Mouse (Mus musculus) MEL-GATA-1-ER (cell line): ENCODE data around the gene Tmx1.

ENCODE experiments used
- DNase-seq: peaks from one replicate; pipeline ENCODE4 v3.0.0-alpha.2; 2012; ENCODE audit warnings: low read depth; ENCODE audit errors: extremely low read depth

The Tmx1 gene

DNA sequence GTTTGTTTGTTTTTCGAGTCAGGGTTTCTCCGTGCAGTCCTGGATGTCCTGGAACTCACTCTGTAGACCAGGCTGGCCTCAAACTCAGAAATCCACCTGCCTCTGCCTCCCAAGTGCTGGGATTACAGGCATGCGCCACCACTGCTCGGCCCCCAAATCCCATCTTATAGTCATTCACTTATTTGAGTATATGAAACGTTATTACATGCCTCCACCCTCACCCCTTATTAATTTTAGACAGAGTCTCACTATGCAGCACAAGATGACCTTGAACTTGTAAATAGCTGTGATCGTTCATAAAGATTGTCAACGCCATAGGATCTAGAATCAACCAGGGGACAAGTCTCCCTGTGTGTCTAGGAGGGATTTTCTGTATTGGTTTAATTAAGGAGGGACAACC lies 33.1 kb downstream of the Tmx1 start:
- no peak for DNase-seq

DNA sequence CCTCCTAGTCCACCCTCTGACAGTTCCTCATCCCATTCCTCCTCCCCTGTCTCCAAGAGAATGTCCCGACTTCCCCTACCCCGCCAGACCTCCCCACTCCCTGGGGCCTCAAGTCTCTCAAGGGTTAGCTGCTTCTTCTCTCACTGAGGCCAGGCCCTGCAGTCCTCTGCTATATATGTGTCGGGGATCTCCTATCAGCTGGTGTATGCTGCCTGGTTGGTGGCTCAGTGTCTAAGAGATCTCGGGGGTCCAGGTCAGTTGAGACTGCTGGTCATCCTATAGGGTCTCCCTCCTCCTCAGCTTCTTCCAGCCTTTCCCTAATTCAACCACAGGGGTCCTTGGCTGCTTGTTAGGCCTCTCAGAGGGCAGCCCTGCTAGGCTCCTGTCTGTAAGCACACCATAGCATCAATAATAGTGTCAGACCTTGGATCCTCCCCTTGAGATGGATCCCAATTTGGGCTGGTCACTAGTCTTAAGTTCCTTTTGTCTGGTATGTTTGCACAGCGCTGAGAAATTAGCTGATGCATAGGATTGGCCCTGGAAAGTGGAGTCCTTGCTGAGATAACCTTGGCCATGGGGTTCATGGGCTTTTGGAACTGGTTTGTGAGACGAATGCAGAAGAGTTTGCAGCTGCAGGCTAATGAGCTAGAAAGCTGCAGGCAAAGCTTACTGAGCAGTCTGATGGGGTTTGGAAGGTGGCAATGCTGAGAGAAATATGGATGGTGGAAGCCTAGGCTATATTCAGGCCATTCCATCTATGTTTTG lies 34.0 kb downstream of the Tmx1 start:
- DNase-seq = no peak

DNA sequence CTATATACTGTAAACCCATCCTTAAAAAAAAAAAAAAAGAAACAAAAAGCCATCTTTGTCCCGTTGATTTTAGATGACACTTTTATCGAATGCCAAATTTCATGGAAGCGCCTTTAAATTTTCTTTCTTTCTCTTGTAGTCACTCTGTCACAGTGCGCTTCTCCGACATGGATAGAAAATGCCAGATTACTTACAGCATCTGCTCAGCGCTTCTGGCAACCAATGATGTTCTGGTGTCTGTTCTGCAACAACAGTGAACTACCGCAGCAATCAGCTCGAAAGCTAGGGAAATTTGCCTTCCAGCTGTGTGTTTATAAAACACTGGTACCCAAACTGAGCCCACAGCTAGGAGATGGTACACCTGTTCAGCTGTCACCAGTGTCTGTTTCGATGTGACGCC lies 39.5 kb downstream of the Tmx1 start:
- DNase-seq = no peak

- peak; percentile 35 for DNase-seq
Measured at GRCm38 (mm10) chr12:70494494-70495281, 41.8 kb downstream of the Tmx1 start.

DNA sequence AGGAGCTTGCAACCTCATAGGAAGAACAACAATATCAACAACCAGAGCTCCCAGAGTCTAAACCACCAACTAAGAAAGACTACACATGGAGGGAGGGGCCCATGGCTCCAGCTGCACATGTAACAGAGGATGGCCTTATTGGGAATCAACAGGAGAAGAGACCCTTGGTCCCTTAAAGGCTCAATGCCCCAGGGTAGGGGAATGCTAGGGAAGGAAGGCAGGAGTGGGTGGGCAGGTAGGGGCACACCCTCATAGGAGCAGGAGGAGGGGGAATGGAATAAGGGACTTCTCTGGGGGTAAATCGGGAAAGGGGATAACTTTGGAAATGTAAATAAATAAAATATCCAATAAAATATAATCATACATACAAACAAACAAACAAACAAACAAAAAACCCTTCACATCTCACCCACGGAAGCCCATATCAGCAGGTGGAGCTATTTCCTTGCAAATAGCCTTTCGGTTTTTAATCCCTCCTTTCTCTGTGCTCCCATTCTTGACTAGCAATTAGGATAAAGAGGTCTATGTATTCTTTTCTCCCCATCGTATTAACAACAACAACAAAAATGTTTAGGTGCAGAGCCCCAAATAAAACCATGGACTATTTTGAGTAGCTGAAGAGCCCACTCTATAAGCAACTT lies 42.5 kb downstream of the Tmx1 start:
- no peak for DNase-seq

DNA sequence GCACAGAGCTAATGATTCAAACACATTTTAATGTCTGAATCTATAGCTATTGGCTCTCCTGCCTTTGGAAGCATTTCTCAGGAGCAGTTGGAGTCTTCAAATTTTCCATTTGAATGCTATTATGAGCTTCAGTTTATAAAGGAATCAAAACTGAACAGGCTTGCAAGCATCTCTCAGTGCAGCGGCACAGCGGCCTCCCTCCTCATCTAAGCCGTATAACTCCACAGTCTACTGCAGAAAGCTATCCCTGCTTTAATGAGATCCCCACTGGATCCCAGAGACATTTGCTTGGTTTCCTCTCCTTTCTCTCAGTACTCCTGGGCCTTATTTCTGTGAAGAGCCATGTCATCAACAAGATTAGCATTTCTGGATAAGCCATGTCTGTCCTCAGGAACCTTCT lies 45.2 kb downstream of the Tmx1 start:
- DNase-seq = no peak

GRCm38 (mm10) chr12:70505971-70506370 lies 53.1 kb downstream of the Tmx1 start:
- DNase-seq = no peak

GRCm38 (mm10) chr12:70512023-70512422 lies 59.1 kb downstream of the Tmx1 start:
- DNase-seq = no peak

DNA sequence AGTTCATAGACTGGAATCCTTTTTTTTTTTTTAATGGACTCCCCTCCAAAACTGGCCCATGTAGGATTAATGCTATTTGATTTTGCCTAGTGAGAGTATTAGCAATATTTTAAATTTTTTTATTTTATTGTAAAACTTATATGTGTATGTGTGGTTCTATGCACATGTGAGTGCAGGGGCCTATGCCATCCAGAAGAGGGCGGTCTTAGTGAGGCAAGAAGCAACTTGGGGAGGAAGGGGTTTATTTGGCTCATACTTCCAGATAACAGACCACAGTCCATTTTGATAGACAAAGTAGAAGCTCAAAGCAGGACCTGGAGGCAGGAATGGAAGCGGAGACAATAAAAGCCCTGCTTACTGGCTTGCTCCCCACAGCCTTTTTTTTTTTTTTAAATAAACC lies 59.5 kb downstream of the Tmx1 start:
- DNase-seq = no peak
